Mouse (Mus musculus): ENCODE results near the gene Gcn1l1.

DNA sequence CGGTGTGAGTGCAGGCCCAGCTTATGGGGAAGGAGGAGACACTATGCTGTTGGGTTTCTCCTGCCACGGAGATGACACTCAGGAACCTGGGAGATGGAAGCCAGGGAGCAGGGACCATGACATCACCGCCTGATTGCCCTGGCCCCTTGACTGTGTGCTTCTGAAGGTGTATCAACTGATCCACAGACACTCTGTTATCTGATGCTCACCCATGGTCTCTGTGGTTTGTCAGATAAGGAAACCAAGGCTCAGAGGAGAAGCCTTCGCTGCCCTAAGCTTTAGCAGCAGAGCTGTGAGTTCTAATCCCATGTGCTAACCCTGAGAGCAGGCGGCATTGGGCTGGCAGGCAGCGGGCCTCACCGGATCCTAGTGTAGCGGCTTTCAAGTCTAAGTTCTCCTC is 69.0 kb downstream of the Gcn1l1 start:
- TF ChIP-seq CTCF (IDR thresholded peaks at IDR 0.05; ENCODE audit: borderline replicate concordance, extremely low read depth, insufficient read depth, insufficient read length) (no peak), POLR2A (IDR thresholded peaks at IDR 0.05; ENCODE audit: borderline replicate concordance, extremely low read depth, insufficient read depth, insufficient read length, poor library complexity, severe bottlenecking) (no peak)
